Mouse (Mus musculus) neural tube, embryonic 11.5 days (tissue): ENCODE measurements around the gene Mrpl24. TPM values are rescaled to one million over a fixed set of nuclear protein-coding genes. Genes with fewer than 3 reads are reported as not detected.
A peak's percentile ranks its signal among the peaks of the same experiment; 100 is the strongest.

Experiments used
- ATAC-seq: fragments of 200-750 bp; cut with Nextera tagmentation; 2 replicates; pipeline ENCODE4 v1.8.0; 2017; ENCODE audit warnings: moderate number of reproducible peaks, mild to moderate bottlenecking, moderate TSS enrichment, moderate library complexity; ENCODE audit not compliant: insufficient read depth, low FRiP score, low TSS enrichment
- DNase-seq: peaks from one replicate; pipeline ENCODE4 v3.0.0-alpha.2; 2015; ENCODE audit warnings: low spot score
- H3K27ac ChIP-seq: fragments of 300-500 bp; sonication (generic); 2 replicates; pipeline ENCODE4 v1.5.1; 2014; ENCODE audit warnings: low read depth, mild to moderate bottlenecking, low read length
- H3K27me3 ChIP-seq: fragments of 300-500 bp; sonication (generic); 2 replicates; pipeline ENCODE4 v1.6.1; 2014; ENCODE audit warnings: mild to moderate bottlenecking, low read length, mixed read lengths; ENCODE audit not compliant: control insufficient read depth, insufficient read depth
- H3K36me3 ChIP-seq: fragments of 300-500 bp; sonication (generic); 2 replicates; pipeline ENCODE4 v1.6.1; 2014; ENCODE audit warnings: mild to moderate bottlenecking, low read length, moderate library complexity, mixed read lengths; ENCODE audit not compliant: control insufficient read depth, insufficient read depth
- H3K4me1 ChIP-seq: fragments of 300-500 bp; sonication (generic); 2 replicates; pipeline ENCODE4 v1.6.1; 2014; ENCODE audit warnings: low read length, mixed read lengths; ENCODE audit not compliant: control insufficient read depth, insufficient read depth
- H3K4me2 ChIP-seq: fragments of 300-500 bp; sonication (generic); 2 replicates; pipeline ENCODE4 v1.6.1; 2014; ENCODE audit warnings: low read depth, mild to moderate bottlenecking, moderate library complexity
- H3K4me3 ChIP-seq: fragments of 300-500 bp; sonication (generic); 2 replicates; pipeline ENCODE4 v1.5.1; 2014; ENCODE audit warnings: low read depth, low read length
- H3K9ac ChIP-seq: fragments of 300-500 bp; sonication (generic); 2 replicates; pipeline ENCODE4 v1.6.1; 2014; ENCODE audit warnings: mild to moderate bottlenecking, low read length
- H3K9me3 ChIP-seq: fragments of 300-500 bp; sonication (generic); 2 replicates; pipeline ENCODE4 v1.6.1; 2016; ENCODE audit warnings: low read length; ENCODE audit not compliant: control insufficient read depth
- WGBS: fragments of 180-500 bp; shearing (Covaris S2); extraction: QIAGEN DNeasy Blood & Tissue Kit; methylation state at CpG from one replicate; pipeline ENCODE4 v1.1.7; 2014; 5-methylcytosine and 5-hydroxymethylcytosine counted together
- polyA plus RNA-seq: library from polyadenylated mRNA; unstranded; fragments of >200 nt; fragmentation: Nextera tagmentation; extraction: Ambion mirVana; gene quantifications from 2 replicates; pipeline ENCODE4 v1.2.1, GENCODE M21; 2014

The Mrpl24 gene
- polyA plus RNA-seq, 1 experiment from 2014 or later = 79.2 TPM

GRCm38 (mm10) chr3:87918551-87918950, 755 bp upstream of the Mrpl24 start:
- no peak overlapping the region for H3K4me3 ChIP-seq
- H3K27me3 ChIP-seq = no peaks in the 10 kb centered on the region
- peaks cover 17% of the 10 kb centered on the region for H3K36me3 ChIP-seq
- H3K4me1 ChIP-seq = 0 out of 2 replicates have a peak, but pooled peaks cover 2% of the 10 kb centered on the region
- no peak overlapping the region for H3K9ac ChIP-seq
- no peak overlapping the region for H3K27ac ChIP-seq
- H3K4me2 ChIP-seq = no peak overlapping the region
- WGBS = 92% methylated on average over 1 of the region's 1 CpGs
- ATAC-seq (no peak), DNase-seq (no peak)
- no peaks in the 10 kb centered on the region for H3K9me3 ChIP-seq

GRCm38 (mm10) chr3:87920270-87920943, 1.1 kb downstream of the Mrpl24 start:
- DNase-seq = no peak

GRCm38 (mm10) chr3:87924996-87925395, 5.7 kb downstream of the Mrpl24 start:
- Histone ChIP-seq H3K9me3 (no peaks in the 10 kb centered on the region), H3K9ac (no peak overlapping the region), H3K4me3 (no peak overlapping the region), H3K27me3 (no peaks in the 10 kb centered on the region), H3K27ac (no peak overlapping the region), H3K36me3 (peaks cover 21% of the 10 kb centered on the region), H3K4me1 (peaks cover 9% of the 10 kb centered on the region), H3K4me2 (no peak overlapping the region)
- 96% methylated on average over 7 of the region's 7 CpGs for WGBS
- ATAC-seq = no peak
- no peak for DNase-seq

More at GRCm38 (mm10) chr3:87920270-87920943, 1.1 kb downstream of the Mrpl24 start:
- no peak for ATAC-seq
- Histone ChIP-seq H3K9me3 (no peaks in the 10 kb centered on the region), H3K4me3 (peak overlapping the region; percentile 49), H3K27ac (no peak overlapping the region), H3K4me2 (peak overlapping the region; percentile 62), H3K27me3 (no peaks in the 10 kb centered on the region), H3K4me1 (0 out of 2 replicates have a peak, but pooled peaks cover 2% of the 10 kb centered on the region), H3K36me3 (peaks cover 18% of the 10 kb centered on the region), H3K9ac (no peak overlapping the region)
- WGBS = 65% methylated on average over 9 of the region's 9 CpGs

- no peak overlapping the region for H3K4me2 ChIP-seq
- no peak for ATAC-seq
- H3K27ac ChIP-seq = no peak overlapping the region
- DNase-seq = no peak
- peaks cover 13% of the 10 kb centered on the region for H3K4me1 ChIP-seq
- H3K9ac ChIP-seq = no peak overlapping the region
- H3K9me3 ChIP-seq = no peaks in the 10 kb centered on the region
- 89% methylated on average over 5 of the region's 5 CpGs for WGBS
- H3K36me3 ChIP-seq = peaks cover 25% of the 10 kb centered on the region
- no peaks in the 10 kb centered on the region for H3K27me3 ChIP-seq
- no peak overlapping the region for H3K4me3 ChIP-seq
Measured at GRCm38 (mm10) chr3:87927452-87927851, 8.1 kb downstream of the Mrpl24 start.

DNA sequence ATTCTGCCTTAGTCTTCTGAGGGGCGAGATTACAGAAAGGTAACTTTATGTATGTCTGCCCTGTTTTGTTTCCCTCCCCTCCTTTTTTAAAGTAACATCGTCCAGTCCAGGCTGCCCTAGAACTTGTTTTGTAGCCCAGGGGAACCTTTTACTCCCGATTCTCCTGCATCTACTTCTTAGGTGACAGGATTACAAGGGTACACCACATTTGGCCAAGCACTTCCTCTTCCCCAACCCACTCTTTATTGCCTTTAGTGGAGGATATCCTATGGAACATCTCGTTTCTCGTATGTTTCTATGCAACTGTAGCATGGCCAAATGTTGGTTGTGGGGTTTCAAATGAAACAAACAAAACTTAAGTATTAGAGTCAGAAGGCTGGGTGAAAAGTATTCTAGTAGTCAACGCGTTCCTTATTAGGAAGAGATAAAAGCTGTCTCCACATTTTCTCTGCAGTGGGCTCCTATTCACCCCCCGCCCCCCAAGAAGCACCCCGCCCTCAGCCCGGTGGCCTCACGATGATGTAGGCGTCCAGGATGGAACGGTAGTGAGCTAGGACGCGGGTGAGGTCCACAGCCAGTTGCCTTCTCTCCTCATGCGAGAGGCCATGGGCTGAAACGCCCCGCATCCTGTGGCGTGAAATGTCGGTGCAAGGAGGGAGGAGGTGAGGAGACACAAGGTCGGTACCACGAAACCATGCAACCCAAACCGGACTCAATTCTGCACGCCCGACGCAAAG, 10.2 kb downstream of the Mrpl24 start:
- Histone ChIP-seq H3K4me2 (peak overlapping the region; percentile 74), H3K4me3 (peak overlapping the region; percentile 96), H3K4me1 (peaks cover 13% of the 10 kb centered on the region), H3K27me3 (no peaks in the 10 kb centered on the region), H3K27ac (peak overlapping the region; percentile 44), H3K9ac (peak overlapping the region; percentile 84), H3K9me3 (no peaks in the 10 kb centered on the region), H3K36me3 (peaks cover 19% of the 10 kb centered on the region)
- no peak for DNase-seq
- ATAC-seq = no peak; the same call in 1 of the 2 replicates
- 9% methylated on average over 26 of the region's 26 CpGs for WGBS

DNA sequence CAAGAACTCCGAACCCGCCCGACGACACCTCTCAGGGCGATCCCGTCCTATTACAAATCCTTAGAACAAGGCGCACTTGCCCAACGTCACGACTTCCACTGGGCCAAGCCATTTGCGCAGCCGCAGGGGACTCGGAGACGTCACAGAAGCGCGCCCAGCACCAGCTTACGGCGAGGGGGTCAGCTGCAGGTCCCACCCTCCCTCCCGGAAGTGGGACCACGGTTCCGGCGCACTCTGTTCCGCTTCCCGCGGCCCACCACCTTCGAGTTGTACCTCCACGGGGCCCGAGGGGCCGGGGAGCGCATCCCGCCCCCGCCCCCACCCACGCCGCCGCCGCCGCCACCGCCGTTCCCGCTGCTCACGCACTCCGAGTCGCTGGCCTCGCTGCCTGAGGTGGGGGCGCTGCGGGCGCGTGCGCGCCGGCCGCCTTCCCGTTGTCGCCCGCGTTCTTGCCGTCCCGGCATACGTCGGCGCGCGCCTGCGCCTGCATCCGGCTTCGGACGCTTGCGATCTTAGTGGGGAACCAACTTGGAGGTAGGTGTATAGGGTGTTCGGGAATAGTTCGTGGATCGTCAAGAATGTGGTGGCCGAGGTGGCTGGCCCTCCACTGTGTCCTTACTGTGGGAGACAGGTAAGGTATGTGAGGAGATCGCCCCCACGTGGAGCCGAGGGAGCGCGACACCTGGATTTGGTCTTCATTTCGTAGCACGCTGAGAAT, 10.9 kb downstream of the Mrpl24 start, which contains the start of the genes Isg20l2 and Rrnad1:
Gene Isg20l2, plus strand, starts transcription at position 237 of the 718 bp plus-strand sequence.
Gene Rrnad1, minus strand, starts transcription at position 640 of the 718 bp plus-strand sequence.
- peak within 1 kb of the TSS; percentile 76 for H3K27ac ChIP-seq
- DNase-seq = peak; percentile 98
- ATAC-seq = peak; percentile 94
- peak within 1 kb of the TSS; percentile 84 for H3K9ac ChIP-seq
- peaks cover 13% of the 10 kb centered on the region for H3K4me1 ChIP-seq
- H3K27me3 ChIP-seq = no peaks in the 10 kb centered on the region
- no peaks in the 10 kb centered on the region for H3K9me3 ChIP-seq
- peaks cover 15% of the 10 kb centered on the region for H3K36me3 ChIP-seq
- WGBS = under 1% methylated on average over 67 of the region's 78 CpGs
- peak within 1 kb of the TSS; percentile 96 for H3K4me3 ChIP-seq
- peak within 1 kb of the TSS; percentile 74 for H3K4me2 ChIP-seq

GRCm38 (mm10) chr3:87934026-87934425, 14.7 kb downstream of the Mrpl24 start:
- Histone ChIP-seq H3K4me3 (no peak overlapping the region), H3K27ac (no peak overlapping the region), H3K27me3 (no peaks in the 10 kb centered on the region), H3K36me3 (peaks cover 18% of the 10 kb centered on the region), H3K9ac (no peak overlapping the region), H3K9me3 (no peaks in the 10 kb centered on the region), H3K4me2 (no peak overlapping the region), H3K4me1 (peaks cover 11% of the 10 kb centered on the region)
- WGBS = 91% methylated on average over 5 of the region's 5 CpGs
- no peak for ATAC-seq
- no peak for DNase-seq

DNA sequence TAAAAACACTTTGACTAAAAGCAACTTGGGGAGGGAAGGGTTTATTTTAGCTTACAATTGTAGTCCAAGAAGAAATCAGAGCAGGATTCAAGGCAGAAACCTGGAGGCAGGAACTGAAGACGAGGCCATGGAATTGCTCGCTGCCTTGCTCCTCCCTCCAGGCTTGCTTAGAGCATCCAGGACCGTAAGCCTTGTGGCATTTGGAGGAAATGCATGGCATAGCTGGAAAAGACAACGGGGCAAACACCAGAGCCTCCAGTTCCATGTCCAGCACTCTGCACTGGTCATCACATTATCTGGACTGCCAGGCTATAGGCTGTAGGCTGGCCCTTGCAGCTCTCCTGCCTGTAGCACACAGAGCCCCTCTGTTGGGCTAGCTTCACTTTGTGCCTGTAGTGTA, 15.2 kb downstream of the Mrpl24 start:
- H3K9ac ChIP-seq = no peak overlapping the region
- H3K4me2 ChIP-seq = no peak overlapping the region
- H3K27ac ChIP-seq = no peak overlapping the region
- DNase-seq (no peak), ATAC-seq (no peak)
- peaks cover 7% of the 10 kb centered on the region for H3K4me1 ChIP-seq
- WGBS = 86% methylated on average over 4 of the region's 4 CpGs
- H3K27me3 ChIP-seq = no peaks in the 10 kb centered on the region
- H3K36me3 ChIP-seq = peaks cover 22% of the 10 kb centered on the region
- no peak overlapping the region for H3K4me3 ChIP-seq
- no peaks in the 10 kb centered on the region for H3K9me3 ChIP-seq
